Mouse (Mus musculus) spleen, postnatal 10 days (tissue): Measurements from ENCODE around the gene Atxn7l3.

Experiments
- DNase-seq, 2 experiments: peaks; one replicate each; pipeline ENCODE4 v3.0.0; 2021 to 2022; ENCODE audit warnings: low spot score in 2 of 2

Gene Atxn7l3

GRCm38 (mm10) chr11:102296491-102297472 is at the start of gene Atxn7l3:
TSS of gene Atxn7l3 (minus strand) at chr11:102296631.
- DNase-seq = peak; percentile 95 to 99

GRCm38 (mm10) chr11:102344458-102344857 is 48.0 kb upstream of the Atxn7l3 start:
- no peak for DNase-seq

DNA sequence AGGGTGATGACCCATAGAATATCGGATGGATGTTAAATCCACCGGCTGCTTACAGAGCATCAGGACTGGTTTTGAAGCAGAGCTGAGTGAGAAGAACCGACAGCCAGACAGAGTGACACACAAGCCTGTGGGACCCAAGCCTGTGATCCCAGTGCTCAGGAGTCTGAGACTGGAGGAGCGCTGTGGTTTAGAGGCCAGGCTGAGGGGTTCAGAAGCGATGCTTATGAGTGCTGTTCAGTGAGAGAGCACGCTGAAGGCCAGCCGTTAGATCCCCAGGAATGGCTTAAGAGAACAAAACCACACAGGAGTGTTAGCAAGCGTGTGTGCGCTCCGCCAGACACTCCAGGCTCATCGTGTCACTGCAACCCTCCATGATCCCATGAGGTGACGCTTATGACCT is 46.3 kb upstream of the Atxn7l3 start:
- no peak for DNase-seq

DNA sequence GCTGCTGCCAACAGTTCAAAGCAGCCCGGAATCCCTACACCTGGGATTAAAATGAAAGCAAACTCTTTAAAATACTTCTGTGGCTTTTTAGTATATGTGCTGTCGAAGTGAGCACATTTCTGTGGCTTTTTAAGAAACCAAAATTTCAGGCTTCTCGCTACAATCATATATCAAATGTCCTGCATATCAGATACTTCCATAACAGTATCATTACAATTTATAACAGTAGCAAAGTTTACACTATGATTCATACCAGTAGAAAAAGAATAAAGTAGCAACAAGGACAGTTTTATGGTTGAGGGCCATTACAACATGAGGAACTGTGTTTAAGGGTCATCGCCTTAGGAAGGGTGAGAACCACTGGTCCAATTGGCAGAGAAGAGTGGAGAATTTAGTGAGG is 44.7 kb upstream of the Atxn7l3 start:
- DNase-seq = no peak

GRCm38 (mm10) chr11:102339624-102340023 is 43.2 kb upstream of the Atxn7l3 start:
- DNase-seq = peak in 1 of 2 experiments; percentile 46

- no peak for DNase-seq
Measured at GRCm38 (mm10) chr11:102339195-102339594, 42.8 kb upstream of the Atxn7l3 start.

- DNase-seq = peak in 1 of 2 experiments; percentile 22
Measured at GRCm38 (mm10) chr11:102338561-102338960, 42.1 kb upstream of the Atxn7l3 start.

GRCm38 (mm10) chr11:102337921-102338320 is 41.5 kb upstream of the Atxn7l3 start:
- DNase-seq = no peak

- DNase-seq = no peak
Measured at GRCm38 (mm10) chr11:102336191-102336590, 39.8 kb upstream of the Atxn7l3 start.

DNA sequence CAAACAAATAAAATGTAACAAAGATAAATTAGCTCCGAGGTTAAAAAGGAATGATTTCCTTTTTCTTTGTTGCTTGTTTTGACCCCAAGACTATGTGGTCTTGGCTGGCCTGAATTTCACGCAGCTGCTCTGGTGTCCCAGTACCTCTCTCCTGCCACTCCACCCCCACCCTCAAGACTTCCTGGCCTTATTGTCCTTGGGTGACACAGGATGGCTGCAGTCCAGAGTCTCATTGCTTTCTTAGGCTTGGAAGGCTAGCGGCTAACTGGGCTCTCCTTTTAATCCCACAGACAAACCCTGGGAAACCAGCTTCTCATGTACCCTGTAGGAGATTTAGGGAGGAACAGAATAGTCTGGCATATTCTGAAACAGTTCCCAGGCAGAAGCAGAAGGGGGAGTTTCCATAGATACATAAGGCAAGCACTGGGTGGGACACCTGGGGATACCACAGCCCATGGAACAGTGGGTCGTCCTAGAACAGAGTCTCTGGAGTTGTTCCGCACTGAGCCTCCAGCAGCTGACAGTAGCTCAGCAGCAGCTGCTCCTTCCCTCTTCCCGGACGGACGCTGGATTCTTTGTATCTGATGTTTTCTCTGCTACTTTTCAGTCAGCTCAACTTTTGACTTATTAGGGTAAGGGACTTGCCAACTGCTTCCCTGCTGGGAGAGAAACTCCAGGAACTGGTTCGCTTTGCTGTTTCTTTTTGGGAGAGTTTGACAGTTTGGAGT is 38.7 kb upstream of the Atxn7l3 start:
- DNase-seq = no peak

- no peak for DNase-seq
Measured at GRCm38 (mm10) chr11:102334010-102334409, 37.6 kb upstream of the Atxn7l3 start.

- no peak for DNase-seq
Measured at GRCm38 (mm10) chr11:102333061-102333460, 36.6 kb upstream of the Atxn7l3 start.

GRCm38 (mm10) chr11:102331806-102332205 is 35.4 kb upstream of the Atxn7l3 start:
- no peak for DNase-seq

GRCm38 (mm10) chr11:102330039-102330438 is 33.6 kb upstream of the Atxn7l3 start:
- DNase-seq = no peak

- DNase-seq = no peak
Measured at GRCm38 (mm10) chr11:102329518-102329917, 33.1 kb upstream of the Atxn7l3 start.

GRCm38 (mm10) chr11:102327839-102328238 is 31.4 kb upstream of the Atxn7l3 start:
- DNase-seq = no peak

DNA sequence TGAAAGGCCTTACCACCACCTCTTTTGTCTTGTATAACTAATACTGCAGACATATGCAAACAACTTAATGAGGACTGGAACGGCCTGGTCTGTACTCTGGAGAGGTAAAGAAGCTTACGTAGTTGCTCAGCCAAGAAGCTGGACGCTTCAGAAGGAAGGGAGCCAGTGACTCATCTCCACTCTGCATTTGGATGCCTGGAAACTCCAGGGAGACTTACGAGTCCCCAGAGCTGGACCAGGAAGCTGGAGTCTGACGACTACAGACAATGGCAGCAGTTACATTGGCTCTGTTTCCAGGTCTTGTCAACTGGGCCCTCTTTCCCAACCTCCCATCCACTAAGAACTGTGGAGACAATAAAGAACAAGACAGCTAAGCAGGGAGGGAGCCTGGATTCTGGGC is 30.8 kb upstream of the Atxn7l3 start:
- DNase-seq = no peak

- DNase-seq = no peak
Measured at GRCm38 (mm10) chr11:102323516-102323915, 27.1 kb upstream of the Atxn7l3 start.

DNA sequence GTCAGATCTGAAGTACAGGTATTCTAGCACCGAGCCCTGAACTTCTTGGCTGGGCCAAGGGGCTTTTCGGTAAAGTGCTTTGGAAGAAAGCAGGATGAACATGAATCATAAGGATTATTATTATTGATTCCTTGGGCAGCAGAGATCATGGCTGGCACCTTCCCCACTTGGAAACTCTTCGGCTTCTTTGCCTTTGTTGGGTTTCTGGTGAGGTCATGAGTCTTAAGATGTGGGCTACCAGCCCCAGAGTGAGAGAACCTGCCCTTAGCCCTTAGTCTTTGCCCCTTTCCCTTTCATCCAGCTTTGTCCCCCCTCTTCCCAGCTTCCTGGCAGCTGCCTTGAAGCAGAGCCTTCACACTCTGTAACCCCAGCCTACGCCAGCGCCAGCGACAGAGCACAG is 25.5 kb upstream of the Atxn7l3 start:
- no peak for DNase-seq

GRCm38 (mm10) chr11:102320686-102321005 is 24.2 kb upstream of the Atxn7l3 start:
- DNase-seq = peak in 1 of 2 experiments; percentile 51

- DNase-seq = peak; percentile 74 to 82
Measured at GRCm38 (mm10) chr11:102319941-102320685, 23.7 kb upstream of the Atxn7l3 start.

DNA sequence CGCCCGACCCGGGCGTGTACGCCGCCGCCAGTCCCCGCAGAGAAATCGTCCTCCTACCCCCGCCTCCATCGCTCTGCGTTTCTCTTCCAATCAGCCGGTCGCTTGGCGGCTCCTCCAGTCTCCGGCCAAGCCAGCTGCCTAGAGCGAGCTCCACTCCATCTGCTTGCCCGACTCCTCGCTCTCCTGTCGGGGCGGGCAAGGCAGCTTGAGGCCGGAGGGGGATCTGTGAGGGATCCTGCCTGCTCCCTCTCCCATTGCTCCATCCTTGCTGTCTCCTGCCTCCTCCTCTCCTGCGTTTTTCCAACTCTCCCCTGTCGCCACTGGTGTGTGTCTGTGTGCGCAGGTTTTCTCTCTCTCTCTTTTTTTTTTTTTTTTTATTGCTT is 23.0 kb upstream of the Atxn7l3 start, which contains the start of gene Ubtf:
Gene Ubtf, minus strand, starts transcription at position 333 of the 383 bp plus-strand sequence.
- DNase-seq = peak; percentile 85 to 86
